Mouse (Mus musculus): Measurements from ENCODE around the gene Cib1.

Gene Cib1

DNA sequence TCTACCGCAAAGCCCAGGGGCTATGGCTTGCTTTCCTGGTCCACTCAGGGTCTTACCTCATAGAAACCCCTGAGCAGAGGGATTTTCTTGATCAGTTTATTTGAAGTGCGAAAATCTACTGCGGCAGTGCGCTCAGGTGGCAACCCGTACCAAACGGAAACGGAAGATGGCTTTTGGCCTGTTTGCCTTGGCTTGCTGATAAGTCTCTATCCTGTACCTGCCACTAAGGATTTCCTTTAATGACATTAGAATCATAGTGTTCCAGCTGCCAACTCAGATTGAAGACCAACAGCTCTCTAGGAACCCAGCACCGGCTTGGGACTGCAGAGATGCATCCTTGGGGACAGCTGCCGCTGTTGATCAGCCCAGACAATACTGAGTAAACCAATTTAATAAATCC lies 1.2 kb upstream of the Cib1 start:
- no peak for DNase-seq (ENCODE audit: low read depth, low spot score)

DNA sequence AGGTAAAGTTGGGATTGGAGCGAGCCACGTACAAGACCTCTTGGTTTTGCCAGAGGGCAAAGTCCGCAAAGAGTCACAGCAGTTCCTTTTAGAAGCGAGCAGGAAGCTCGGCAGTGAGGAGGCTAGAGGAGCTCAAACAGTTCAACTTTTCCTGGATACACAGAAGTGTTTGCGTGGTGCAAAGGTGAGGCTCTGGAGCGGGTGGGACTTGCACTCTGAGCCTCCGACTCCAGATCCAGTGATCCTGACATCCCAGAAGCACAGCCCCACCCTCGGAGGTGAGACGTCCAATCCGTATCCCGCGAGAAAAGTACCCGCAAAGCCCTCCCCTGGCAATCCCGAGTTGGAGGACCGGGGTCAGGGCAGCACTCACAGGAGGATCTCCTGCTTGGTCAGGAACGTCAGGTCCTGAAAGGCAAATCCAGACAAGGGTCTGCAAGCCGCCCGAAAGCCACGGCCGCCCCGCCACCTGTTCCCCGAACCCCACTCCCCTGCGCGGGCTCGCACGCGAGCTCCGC lies 583 bp downstream of the Cib1 start:
- no peak for DNase-seq (ENCODE audit: low read depth, low spot score)

DNA sequence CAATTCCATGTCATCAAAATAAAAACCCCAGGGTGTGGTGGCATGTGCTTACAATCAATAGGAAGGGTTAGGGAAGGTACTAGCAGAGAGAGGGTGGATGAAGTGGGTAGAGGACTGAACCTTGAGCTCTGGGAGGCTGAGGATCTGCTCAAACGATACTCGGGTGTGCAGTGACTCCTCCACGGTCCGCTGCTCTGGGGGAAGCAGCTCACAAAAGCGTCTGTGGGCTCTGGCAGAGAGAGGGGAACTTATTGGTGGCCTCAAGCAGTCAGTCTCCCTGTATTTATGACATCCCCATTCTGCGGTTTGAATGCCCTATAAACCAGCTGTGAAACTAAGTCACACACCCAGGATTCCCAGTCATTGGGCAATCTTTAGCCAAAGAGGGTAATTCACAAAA lies 2.4 kb downstream of the Cib1 start:
- DNase-seq (ENCODE audit: low read depth, low spot score): no peak

DNA sequence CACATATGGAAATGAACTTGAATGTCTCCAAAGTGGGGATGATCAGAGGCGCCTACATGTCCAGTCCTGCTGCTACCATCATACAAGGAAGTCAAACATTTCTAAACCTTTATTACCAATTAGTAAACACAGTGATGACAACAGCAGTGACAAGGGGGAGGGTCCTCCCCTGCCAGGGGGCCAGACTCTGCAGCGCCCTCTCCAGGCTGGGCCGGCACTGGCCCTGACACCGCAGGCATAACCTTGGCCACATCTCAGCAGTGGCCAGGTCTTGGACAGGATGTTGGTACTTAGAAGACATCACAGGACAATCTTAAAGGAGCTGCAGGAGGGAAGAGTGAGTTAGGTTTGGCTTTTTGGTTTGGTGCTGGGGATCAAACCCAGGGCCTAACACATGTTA lies 5.5 kb downstream of the Cib1 start:
- DNase-seq (ENCODE audit: low read depth, low spot score): no peak

DNA sequence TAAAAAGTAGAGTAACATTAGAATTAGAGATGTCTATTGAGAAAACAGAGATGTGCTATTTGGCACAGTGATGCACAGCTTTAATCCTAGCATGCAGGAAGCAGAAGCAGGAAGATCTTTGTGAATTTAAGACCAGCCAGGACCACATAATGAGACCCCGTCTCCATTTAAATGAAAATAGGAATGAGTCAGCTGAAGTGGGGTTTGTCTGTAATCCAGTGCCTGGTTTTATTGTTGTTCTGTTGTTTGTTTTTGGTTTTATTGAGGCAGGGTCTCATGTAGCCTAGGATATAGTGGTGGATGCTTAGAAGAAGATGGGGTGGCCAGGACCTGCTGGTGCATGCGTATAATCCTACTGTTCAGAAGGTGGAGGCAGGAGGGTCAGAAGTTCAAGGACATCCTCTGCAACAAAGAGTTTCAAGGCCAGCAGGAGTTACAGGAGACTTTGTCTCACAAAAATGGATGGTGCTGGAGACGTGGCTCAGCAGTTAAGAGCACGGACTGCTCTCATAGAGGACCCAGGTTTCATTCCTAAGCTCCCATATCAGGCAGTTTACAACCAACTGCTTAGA lies 11.3 kb downstream of the Cib1 start:
- no peak for DNase-seq (ENCODE audit: low read depth, low spot score)

DNA sequence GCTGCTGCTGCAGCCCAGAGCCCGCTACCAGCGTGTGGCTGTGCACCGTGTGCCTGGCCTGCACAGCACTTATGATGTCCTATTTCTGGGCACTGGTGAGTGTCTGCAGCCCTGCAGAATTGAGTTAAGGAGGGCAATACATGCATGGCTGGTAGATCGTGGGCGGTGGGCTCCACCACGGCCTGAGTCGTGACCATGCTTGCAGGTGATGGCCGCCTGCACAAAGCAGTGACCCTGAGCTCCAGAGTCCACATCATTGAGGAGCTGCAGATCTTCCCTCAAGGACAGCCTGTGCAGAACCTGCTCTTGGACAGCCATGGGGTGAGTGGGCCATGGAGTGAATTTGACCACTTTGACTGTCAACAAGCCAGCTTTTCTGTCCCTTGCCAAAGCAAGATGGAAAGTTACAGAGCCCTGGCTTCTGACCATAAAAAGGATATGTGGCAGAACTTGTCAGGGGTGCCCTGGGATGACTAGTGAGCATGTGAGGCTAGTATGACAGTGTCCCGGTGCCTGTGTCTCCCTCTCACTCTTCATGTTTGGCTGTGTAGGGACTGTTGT lies 12.3 kb downstream of the Cib1 start:
- DNase-seq (ENCODE audit: low read depth, low spot score): no peak

DNA sequence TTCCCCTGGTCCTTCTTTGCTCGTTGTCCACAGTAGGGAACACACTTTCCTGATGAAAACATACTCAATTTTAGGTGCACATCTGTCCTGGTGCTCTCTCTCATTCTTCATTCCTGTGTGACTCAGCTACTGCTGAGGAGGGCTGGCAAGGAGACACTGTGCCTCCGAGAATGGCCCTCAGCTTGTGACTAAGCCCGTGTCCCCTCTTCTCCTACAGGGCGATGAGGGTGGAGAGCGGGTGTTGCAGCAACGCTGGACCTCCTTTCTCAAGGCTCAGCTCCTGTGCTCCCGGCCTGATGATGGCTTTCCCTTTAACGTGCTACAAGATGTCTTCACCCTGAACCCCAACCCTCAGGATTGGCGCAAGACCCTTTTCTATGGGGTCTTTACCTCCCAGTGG lies 13.9 kb downstream of the Cib1 start:
- DNase-seq (ENCODE audit: low read depth, low spot score): no peak

DNA sequence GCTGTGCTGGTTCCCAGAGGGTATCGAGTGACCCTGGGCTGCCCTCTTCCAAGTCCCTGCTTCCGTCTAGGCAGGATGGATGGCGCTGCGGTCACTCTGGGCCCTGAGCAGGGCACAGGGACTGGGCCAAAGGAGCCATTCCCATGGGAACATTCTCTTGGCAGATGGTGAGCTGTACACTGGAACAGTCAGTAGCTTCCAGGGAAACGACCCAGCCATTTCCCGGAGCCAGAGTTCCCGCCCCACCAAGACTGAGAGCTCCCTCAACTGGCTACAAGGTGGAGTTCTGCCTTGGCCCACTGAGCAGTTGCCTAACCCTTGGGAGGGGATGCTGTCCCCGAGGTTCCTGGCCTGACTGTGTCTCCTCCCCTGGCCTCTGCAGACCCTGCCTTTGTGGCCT lies 16.0 kb downstream of the Cib1 start:
- DNase-seq (ENCODE audit: low read depth, low spot score): no peak

DNA sequence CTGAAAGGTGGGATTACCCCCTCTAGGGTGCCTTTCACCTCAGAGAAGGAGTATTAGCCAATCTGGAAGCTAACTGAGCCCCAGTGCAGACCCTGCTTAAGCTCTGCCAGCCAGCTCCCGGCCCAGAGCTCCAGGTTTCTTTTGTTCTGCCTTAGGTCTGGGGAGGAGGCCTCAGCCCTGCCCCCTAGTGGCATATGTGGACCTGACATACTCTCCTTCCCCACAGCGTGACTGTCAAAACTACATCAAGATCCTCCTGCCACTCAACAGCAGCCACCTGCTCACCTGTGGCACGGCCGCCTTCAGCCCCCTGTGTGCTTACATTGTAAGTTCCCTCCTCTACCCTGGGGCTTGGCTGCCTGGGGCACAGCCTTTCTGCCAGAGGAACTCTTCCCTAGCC lies 17.2 kb downstream of the Cib1 start:
- DNase-seq (ENCODE audit: low read depth, low spot score): peak; percentile 61

DNA sequence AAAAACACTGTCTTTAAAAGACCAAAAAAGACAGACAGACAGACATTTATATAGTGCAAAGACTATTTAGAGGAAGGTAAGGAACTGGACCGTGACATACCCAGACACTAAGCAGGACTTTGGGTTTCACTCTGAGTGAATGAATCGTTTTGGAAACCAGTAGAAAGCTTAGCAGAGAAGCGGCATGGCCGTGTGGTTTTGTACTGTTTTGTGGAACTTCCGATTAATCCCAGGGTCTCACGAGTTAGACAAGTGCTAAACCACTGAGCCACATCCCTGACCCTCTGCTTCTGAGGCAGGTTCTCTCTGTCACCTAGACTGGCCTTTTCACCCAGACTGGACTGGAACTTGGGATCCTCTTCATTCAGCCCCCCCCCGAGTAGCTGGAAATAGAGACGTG lies 18.2 kb downstream of the Cib1 start:
- DNase-seq (ENCODE audit: low read depth, low spot score): no peak

DNA sequence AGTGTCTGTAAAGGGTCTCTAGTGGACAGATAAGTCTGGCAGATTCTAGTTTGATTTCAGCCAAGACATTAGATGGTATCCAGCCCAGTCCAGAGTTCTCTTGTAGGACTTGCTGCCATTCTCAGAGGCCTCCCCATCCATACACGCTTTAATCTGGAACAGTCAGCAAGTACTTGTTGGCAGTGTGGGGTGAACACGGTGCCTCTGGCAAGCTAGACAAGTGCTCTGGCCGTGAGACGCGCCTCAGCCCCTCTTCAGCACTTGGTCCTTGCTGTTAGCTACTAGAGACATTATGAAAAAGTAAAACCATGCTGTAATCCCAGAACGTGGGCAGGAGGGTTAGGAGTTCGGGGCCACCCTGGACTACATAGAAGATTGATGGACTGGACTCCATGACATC lies 19.0 kb downstream of the Cib1 start:
- DNase-seq (ENCODE audit: low read depth, low spot score): no peak

DNA sequence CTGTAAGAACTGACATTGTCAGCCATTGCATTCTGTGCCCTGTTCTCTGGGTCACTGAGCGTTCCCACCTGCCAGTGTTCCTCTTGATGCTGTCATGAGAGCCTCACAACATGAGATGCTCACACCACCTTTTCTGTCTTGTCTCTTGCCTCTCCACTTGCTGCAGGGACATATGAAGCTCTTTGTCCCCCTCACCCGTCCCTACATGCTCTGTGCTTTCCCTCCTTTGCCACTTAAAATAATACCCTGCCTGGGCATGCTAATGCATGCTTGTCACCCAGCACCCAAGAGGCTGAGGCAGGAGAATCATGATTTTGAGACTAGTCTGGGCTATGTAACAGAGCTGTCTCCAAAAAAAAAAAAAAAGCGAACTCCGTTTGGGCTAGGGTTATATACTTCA lies 21.6 kb downstream of the Cib1 start:
- no peak for DNase-seq (ENCODE audit: low read depth, low spot score)

DNA sequence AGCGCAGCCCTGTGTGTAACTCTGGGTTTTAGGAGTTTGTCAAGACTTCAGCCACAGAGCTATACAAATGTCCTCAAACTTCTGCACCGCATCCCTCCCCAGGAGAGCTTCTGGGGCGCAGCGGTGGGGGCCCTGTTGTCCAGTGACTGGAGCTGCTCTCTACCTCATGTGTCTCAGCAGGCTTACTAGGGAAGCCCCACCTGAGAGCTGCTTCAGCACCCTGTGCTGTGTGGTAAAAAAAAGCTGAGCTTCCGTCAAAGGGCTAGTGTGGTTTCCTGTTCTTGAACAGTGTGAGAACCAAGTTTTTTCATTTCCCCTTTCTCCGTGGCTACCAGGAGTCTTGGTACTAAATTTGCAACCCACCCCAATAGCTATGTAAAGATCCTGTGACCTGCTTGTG lies 22.9 kb downstream of the Cib1 start:
- DNase-seq (ENCODE audit: low read depth, low spot score): no peak

DNA sequence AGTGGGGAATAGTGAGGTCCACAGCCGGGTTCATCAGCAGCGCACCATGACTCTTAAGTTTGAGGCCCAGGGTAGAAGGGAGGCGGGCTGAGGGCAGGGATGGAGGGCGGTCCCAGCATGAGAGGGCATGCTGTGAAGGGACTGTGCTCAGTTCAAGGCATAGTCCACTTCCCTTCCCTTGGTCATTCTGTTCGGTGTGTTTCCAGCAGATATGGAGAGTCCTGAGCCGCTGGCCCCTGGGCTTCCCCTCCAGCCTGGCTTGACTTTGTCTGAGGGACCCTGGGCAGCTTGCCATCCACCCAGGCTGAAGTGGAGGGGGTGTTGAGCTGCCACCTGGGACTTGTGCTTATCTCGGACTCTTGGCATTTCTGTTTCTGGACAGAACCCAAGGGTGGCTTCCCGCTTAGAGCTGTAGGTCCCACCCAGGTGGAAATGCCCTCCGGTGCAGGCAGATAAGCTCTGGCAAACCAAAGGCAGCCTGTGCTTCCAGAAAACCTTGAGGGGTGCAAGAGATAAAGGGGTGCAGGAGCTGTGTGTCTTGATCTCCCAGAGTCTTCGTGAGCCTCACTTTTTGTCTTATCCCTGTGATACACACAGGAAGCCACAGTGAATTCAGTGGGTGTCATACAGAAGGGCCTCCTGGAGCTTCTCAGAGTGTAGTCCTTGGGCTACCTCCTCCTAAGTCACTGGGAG lies 23.7 kb downstream of the Cib1 start:
- no peak for DNase-seq (ENCODE audit: low read depth, low spot score)

DNA sequence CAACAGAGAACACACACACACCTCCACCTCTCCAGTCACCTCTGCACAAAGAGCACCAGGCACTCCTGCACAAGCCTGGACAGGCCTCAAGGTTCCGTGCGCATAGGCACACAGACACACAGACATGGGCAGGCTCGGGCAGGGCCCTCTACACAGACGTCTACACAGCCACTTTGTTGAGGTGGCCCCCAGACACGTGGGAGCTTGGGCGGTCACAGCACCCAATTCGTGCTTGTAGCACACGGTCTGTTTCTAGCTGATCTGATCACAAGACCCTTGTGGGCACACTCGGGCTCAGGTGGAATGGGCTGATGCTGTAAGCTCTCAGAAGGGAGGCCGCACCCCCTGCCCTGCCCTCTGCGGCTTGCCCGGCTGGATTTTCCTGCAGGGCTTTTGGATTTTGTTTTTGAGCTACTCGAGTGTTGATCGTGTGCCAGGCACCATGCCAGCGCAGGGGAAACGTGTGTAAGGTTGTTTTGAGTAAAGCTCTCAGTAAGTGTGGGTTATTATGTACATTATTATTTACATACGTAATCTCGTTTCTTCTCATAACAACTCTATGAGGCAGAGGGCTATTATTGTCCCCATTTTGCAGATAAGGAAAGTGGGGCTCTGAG lies 24.5 kb downstream of the Cib1 start:
- DNase-seq (ENCODE audit: low read depth, low spot score): no peak

DNA sequence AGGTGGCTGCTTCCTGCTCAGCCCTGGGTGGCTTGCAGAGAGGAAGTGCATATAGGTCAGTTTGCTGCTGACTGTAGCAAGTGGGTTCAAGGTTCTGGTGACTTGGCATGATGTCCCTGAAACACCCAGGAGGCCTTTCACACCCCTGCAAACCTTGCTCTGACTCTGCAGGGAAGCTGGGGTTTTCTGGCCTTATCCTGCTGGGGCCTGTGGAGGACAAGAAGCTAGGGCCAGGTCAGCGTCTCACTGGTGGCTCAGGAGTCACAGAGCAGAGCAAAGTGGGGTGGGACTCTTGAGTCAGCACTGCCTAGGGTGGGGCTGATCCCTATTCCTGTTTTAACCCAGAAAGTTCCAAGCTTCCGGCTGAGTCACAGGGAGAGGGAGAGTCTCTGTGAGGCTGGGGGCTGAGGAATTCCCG lies 25.3 kb downstream of the Cib1 start:
- DNase-seq (ENCODE audit: low read depth, low spot score): no peak

DNA sequence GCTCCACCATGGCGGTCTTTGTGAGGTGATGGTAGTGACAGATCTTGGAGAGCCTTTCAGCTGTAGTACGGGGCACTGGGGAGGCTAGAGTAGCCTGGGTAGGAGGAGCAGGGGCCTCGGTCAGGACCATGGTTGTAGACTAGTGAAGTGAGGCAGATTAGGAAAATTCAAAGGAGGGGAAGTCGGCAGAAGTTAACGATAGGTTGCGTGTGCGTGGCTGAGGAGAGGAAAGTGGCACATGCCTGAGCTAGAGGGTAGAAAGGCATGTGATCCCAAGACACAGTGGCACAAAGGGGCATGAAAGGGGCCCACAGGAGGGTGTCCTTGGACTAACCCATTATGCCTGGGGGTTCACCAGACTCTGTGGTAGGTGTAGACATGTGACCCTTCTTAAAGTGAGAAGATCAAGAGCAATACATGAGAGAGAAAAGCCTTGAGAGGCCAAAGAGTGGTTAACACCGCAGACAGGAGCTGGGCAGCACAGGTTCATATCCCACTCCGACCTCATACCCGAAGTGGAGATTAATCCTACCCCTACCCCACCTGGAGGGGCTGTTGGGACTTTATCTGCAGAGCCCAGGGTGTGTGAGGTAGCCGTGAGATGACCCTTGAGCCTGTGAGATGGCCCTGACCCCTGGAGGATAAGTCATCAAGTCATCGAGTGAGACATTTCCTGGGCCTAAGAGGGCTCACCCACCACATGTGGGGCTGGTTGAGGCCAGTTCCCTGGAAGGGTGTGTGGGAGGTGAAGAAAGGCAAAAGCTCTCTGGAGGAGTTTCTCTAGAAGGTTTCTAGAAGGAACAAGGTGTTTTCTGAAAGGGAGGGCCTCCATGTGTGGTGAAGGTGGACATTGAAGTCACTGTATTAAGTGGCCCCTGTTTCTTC lies 26.7 kb downstream of the Cib1 start:
- DNase-seq (ENCODE audit: low read depth, low spot score): no peak

DNA sequence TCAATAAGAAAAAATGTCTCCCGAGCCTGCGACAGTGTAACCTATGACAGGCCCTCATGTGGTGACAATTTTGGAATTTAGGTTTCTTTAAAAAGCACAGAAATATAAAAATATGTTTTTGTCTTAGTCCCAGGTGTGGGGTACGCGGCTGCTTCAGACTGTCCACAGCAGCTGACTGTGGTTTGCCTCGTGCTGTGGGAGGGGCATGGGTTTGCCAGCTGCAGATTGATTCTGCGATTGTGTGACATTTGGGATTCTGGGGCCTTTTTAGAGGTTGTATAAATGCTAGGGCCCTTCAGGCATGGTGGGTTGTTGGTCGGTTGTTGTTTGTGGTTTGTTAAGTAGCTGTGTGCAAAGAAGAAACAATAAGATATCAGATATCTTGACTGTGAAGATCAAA lies 27.7 kb downstream of the Cib1 start:
- no peak for DNase-seq (ENCODE audit: low read depth, low spot score)

DNA sequence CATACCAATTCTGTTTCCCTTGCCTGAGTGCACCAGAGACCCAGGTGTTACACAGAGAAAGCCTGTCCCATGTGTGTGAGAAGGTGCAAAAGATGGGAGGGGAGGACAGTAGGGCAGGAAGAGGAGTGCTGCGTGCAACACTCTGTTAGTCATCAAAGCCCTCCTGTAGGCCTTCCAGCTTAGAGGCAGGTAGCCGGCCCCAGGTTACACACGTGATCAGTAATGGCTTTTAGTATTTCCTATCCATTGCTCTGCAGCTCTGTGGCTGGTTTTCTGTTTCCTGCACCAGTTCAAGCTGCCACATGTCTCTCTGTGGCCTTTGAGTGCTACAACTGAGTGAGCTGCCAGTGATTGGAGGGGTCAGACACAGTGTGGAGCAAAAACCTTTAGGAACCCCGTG lies 28.3 kb downstream of the Cib1 start:
- no peak for DNase-seq (ENCODE audit: low read depth, low spot score)

DNA sequence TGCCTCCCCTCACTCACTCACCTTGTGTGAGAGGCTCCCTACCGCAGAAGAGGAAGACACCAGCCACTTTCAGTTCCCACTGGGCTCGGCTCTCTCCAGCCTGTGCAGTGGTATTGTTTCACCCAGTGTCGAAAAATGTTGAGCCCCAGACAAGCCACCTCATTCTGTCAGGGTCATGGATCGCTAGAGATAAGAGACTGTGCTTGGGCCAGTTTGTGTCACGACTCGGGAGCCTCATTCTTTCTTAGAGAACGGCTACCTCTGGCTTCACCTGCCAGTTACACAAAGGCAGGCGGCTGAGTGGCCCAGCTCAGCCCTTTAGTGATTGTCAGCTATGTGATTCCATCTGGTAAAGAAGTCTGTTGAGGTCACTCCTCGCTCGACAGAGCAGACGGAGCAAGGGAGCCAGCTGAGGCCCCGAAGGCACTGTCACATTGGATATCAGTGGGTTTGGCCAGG lies 28.9 kb downstream of the Cib1 start:
- no peak for DNase-seq (ENCODE audit: low read depth, low spot score)

DNA sequence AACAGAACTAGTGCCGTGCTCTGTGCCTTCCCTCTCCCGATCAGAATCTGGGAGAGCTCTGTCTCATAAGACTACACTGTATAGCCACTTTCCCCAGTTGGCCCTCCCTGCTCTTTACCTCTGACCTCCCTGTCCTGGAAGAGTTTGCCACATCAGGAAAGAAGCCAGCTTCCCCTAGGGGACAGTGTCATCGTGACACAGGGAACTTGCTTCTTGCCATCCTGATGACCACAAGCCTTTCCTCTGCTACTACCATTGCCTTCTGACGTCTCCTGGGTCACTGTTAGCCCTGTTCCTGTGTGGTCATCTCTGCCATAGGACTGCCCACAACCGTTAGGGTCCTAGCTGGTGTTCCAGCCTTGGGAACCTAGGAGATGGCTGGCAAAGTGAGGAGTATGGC lies 29.7 kb downstream of the Cib1 start:
- DNase-seq (ENCODE audit: low read depth, low spot score): no peak

Measured in embryo, embryonic 11.5 days (tissue).